Mouse (Mus musculus) heart, embryonic 16.5 days (tissue): ENCODE measurements around the gene Atp6ap1l. TPM values are rescaled to one million over a fixed set of nuclear protein-coding genes. Genes with fewer than 3 reads are reported as not detected.
"Not testable (repeated sequence)": the region's sequence is repeated elsewhere in the genome, so short reads cannot be mapped to it uniquely, and the experiment has no call there.

Experiments
- ATAC-seq: fragments of 200-750 bp; cut with Nextera tagmentation; replicated peaks from 2 replicates; pipeline ENCODE4 v1.8.0; 2017; ENCODE audit warnings: moderate number of reproducible peaks; ENCODE audit not compliant: insufficient read depth, low FRiP score; ENCODE audit errors: extremely low read depth
- H3K27ac ChIP-seq: fragments of 300-500 bp; sonication (generic); 2 replicates; pipeline ENCODE4 v1.5.1; 2014; ENCODE audit warnings: mild to moderate bottlenecking, low read length, control low read depth, moderate library complexity
- H3K27me3 ChIP-seq: fragments of 300-500 bp; sonication (generic); 2 replicates; pipeline ENCODE4 v1.6.1; 2014; ENCODE audit warnings: low read length, mixed read lengths; ENCODE audit not compliant: control insufficient read depth, insufficient read depth
- H3K36me3 ChIP-seq: fragments of 300-500 bp; sonication (generic); 2 replicates; pipeline ENCODE4 v1.6.1; 2014; ENCODE audit not compliant: control insufficient read depth, insufficient read depth
- H3K4me1 ChIP-seq: fragments of 300-500 bp; sonication (generic); 2 replicates; pipeline ENCODE4 v1.6.1; 2014; ENCODE audit warnings: low read length, mixed read lengths; ENCODE audit not compliant: control insufficient read depth, insufficient read depth
- H3K4me2 ChIP-seq: fragments of 300-500 bp; sonication (generic); 2 replicates; pipeline ENCODE4 v1.6.1; 2014; ENCODE audit warnings: low read depth, mild to moderate bottlenecking, control low read depth, low read length
- H3K4me3 ChIP-seq: fragments of 300-500 bp; sonication (generic); 2 replicates; pipeline ENCODE4 v1.5.1; 2014; ENCODE audit warnings: mild to moderate bottlenecking, control low read depth, low read length
- H3K9ac ChIP-seq: fragments of 300-500 bp; sonication (generic); 2 replicates; pipeline ENCODE4 v1.6.1; 2014; ENCODE audit warnings: low read length, control low read depth
- H3K9me3 ChIP-seq: fragments of 300-500 bp; sonication (generic); replicated peaks from 2 replicates; pipeline ENCODE4 v1.6.1; 2016; ENCODE audit warnings: low read length; ENCODE audit not compliant: control insufficient read depth
- WGBS: fragments of 180-500 bp; shearing (Covaris S2); extraction: QIAGEN DNeasy Blood & Tissue Kit; methylation state at CpG from one replicate; pipeline ENCODE4 v1.1.7; 2014; 5-methylcytosine and 5-hydroxymethylcytosine counted together
- polyA plus RNA-seq: library from polyadenylated mRNA; unstranded; fragments of >200 nt; fragmentation: Nextera tagmentation; extraction: Ambion mirVana; gene quantifications from 2 replicates; pipeline ENCODE4 v1.2.1, GENCODE M21; 2015

The Atp6ap1l gene
- 0.39 and 0.87 TPM in 2 replicates for polyA plus RNA-seq

GRCm38 (mm10) chr13:90905176-90905575, at the start of gene Atp6ap1l:
Gene Atp6ap1l, minus strand, starts transcription at chr13:90905355.
- H3K4me1 ChIP-seq, result no peaks in the 10 kb centered on the region
- no peak within 1 kb of the TSS for H3K4me2 ChIP-seq
- H3K27ac ChIP-seq, result no peak within 1 kb of the TSS
- H3K4me3 ChIP-seq, result no peak within 1 kb of the TSS
- H3K9me3 ChIP-seq, result no peaks in the 10 kb centered on the region
- no peaks in the 10 kb centered on the region for H3K27me3 ChIP-seq
- no peak for ATAC-seq
- H3K9ac ChIP-seq, result no peak within 1 kb of the TSS
- H3K36me3 ChIP-seq, result no peaks in the 10 kb centered on the region
- 90% methylated on average over 5 of the region's 5 CpGs for WGBS

GRCm38 (mm10) chr13:90939600-90939999, 34.4 kb upstream of the Atp6ap1l start:
- no peaks in the 10 kb centered on the region for H3K9me3 ChIP-seq
- no peak overlapping the region for H3K27ac ChIP-seq
- 0 out of 2 replicates have a peak, but pooled peaks cover 3% of the 10 kb centered on the region for H3K36me3 ChIP-seq
- no peak overlapping the region for H3K4me2 ChIP-seq
- 77% methylated on average over 5 of the region's 5 CpGs for WGBS
- no peaks in the 10 kb centered on the region for H3K4me1 ChIP-seq
- no peak overlapping the region for H3K9ac ChIP-seq
- no peaks in the 10 kb centered on the region for H3K27me3 ChIP-seq
- ATAC-seq, result no peak
- H3K4me3 ChIP-seq, result no peak overlapping the region

GRCm38 (mm10) chr13:90939192-90939591, 34.0 kb upstream of the Atp6ap1l start:
- H3K27me3 ChIP-seq, result no peaks in the 10 kb centered on the region
- no peak overlapping the region for H3K27ac ChIP-seq
- H3K4me1 ChIP-seq, result no peaks in the 10 kb centered on the region
- no peak overlapping the region for H3K4me2 ChIP-seq
- no peak overlapping the region for H3K9ac ChIP-seq
- no peak overlapping the region for H3K4me3 ChIP-seq
- no peaks in the 10 kb centered on the region for H3K9me3 ChIP-seq
- no peak for ATAC-seq
- WGBS, result 59% methylated on average over 6 of the region's 6 CpGs
- H3K36me3 ChIP-seq, result 0 out of 2 replicates have a peak, but pooled peaks cover 3% of the 10 kb centered on the region

DNA sequence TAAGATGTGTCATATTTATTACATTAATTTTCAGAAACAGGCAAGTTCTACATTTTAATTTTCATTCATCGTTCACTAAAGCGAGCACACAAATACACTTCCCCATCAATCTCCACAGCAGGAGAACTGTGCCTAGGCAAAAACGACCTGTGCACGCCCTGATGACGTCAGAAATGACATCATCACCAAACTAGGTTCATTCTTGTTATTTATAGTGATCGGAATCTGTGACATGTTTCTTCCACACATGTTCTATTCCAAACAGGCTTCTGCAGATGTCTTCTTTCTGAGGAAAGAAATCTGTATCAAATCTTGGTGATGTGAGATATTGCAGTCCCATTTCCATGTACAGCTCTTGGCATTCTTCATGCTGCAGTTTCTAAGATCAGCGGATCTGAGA, 30.7 kb upstream of the Atp6ap1l start:
- H3K9ac ChIP-seq, result no peak overlapping the region
- H3K36me3 ChIP-seq, result 0 out of 2 replicates have a peak, but pooled peaks cover 3% of the 10 kb centered on the region
- no peak overlapping the region for H3K4me2 ChIP-seq
- H3K27me3 ChIP-seq, result no peaks in the 10 kb centered on the region
- WGBS, result 78% methylated on average over 7 of the region's 7 CpGs
- no peaks in the 10 kb centered on the region for H3K9me3 ChIP-seq
- H3K4me1 ChIP-seq, result no peaks in the 10 kb centered on the region
- ATAC-seq, result no peak
- H3K27ac ChIP-seq, result no peak overlapping the region
- H3K4me3 ChIP-seq, result no peak overlapping the region

- Histone ChIP-seq H3K4me1 (no peaks in the 10 kb centered on the region), H3K36me3 (peaks cover 5% of the 10 kb centered on the region; the same call in 1 of the 2 replicates), H3K4me2 (no peak overlapping the region), H3K27ac (no peak overlapping the region), H3K27me3 (no peaks in the 10 kb centered on the region), H3K9me3 (no peaks in the 10 kb centered on the region), H3K4me3 (no peak overlapping the region), H3K9ac (no peak overlapping the region)
- WGBS, result 73% methylated on average over 3 of the region's 3 CpGs
- no peak for ATAC-seq
Observed at GRCm38 (mm10) chr13:90933256-90933655, 28.1 kb upstream of the Atp6ap1l start.

GRCm38 (mm10) chr13:90929847-90930246, 24.7 kb upstream of the Atp6ap1l start:
- H3K36me3 ChIP-seq, result peaks cover 25% of the 10 kb centered on the region
- 22% methylated on average over 5 of the region's 5 CpGs for WGBS
- H3K4me2 ChIP-seq, result no peak overlapping the region
- H3K9me3 ChIP-seq, result no peaks in the 10 kb centered on the region
- H3K27ac ChIP-seq, result no peak overlapping the region
- H3K4me3 ChIP-seq, result no peak overlapping the region
- no peaks in the 10 kb centered on the region; the same call in 1 of the 2 replicates for H3K4me1 ChIP-seq
- no peak overlapping the region for H3K9ac ChIP-seq
- no peak for ATAC-seq
- H3K27me3 ChIP-seq, result no peaks in the 10 kb centered on the region

DNA sequence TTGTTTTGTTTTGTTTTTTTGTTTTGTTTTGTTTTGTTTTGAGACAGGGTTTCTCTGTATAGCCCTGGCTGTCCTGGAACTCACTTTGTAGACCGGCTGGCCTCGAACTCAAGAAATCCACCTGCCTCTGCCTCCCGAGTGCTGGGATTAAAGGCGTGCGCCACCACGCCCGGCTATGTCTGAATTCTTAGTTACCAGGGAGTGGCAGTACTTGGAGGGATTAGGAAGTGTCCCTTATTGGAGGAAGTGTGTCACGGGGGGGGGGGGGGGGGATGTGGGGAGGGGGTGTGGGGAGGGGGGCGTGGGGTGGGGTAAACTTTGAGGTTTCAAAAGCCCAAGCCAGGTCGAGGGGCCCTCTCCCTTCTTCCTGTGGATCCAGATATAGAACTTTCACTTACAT, 23.1 kb upstream of the Atp6ap1l start:
- H3K4me3 ChIP-seq, H3K27ac ChIP-seq, H3K4me2 ChIP-seq, H3K27me3 ChIP-seq, H3K9me3 ChIP-seq, ATAC-seq, H3K9ac ChIP-seq, H3K4me1 ChIP-seq: not testable (repeated sequence)
- WGBS, result 90% methylated on average over 10 of the region's 10 CpGs
- H3K36me3 ChIP-seq, result peaks cover 24% of the 10 kb centered on the region

- Histone ChIP-seq H3K27me3 (no peaks in the 10 kb centered on the region), H3K27ac (no peak overlapping the region), H3K9me3 (no peaks in the 10 kb centered on the region), H3K4me1 (peaks cover 5% of the 10 kb centered on the region), H3K4me2 (no peak overlapping the region), H3K9ac (no peak overlapping the region), H3K36me3 (peaks cover 24% of the 10 kb centered on the region), H3K4me3 (no peak overlapping the region)
- 64% methylated on average over 5 of the region's 5 CpGs for WGBS
- ATAC-seq, result no peak
Observed at GRCm38 (mm10) chr13:90926938-90927633, 21.9 kb upstream of the Atp6ap1l start.

DNA sequence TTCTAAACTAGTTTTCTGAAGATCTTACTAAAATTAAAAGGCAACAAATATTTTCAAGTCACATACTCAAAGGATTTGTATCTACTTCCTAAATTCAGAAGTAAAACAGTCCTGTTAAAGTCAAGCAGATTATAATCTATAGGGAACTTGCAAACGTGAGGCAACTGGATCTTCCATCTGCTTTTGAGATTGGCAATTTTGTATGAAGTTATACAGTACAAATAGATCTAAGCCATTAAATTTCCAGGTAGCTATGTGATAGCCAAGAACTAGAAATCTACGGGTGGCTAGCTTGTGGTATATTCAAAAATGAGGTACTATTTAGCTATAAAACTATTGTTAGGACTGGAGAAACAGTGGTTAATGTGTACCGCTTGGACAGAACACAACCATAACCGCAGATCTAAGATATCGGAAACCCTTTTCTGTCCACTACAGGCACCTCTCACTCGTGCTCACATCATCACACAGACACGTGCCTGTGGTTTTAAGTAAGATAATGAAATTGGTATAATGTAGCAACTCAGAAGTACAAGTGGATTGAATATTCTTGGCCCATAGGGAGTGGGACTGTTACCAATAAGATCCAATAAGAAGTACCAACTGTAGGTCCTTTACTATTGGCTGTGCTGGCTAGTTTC, 21.1 kb upstream of the Atp6ap1l start:
- H3K36me3 ChIP-seq, result peaks cover 24% of the 10 kb centered on the region
- no peaks in the 10 kb centered on the region for H3K9me3 ChIP-seq
- 74% methylated on average over 7 of the region's 7 CpGs for WGBS
- peaks cover 5% of the 10 kb centered on the region for H3K4me1 ChIP-seq
- H3K27me3 ChIP-seq, result no peaks in the 10 kb centered on the region
- H3K9ac ChIP-seq, result no peak overlapping the region
- no peak overlapping the region for H3K4me2 ChIP-seq
- no peak overlapping the region for H3K4me3 ChIP-seq
- H3K27ac ChIP-seq, result no peak overlapping the region
- ATAC-seq, result no peak
